Mouse (Mus musculus) urinary bladder, postnatal 0 days (tissue): ENCODE results near the gene AI593442. TPM values are rescaled to one million over a fixed set of nuclear protein-coding genes. Genes with fewer than 3 reads are reported as not detected.

Experiments
- polyA plus RNA-seq: library from polyadenylated mRNA; unstranded; fragments of >200 nt; fragmentation: Nextera tagmentation; extraction: Ambion mirVana; gene quantifications from 2 replicates; pipeline ENCODE4 v1.2.1, GENCODE M21; 2015

The AI593442 gene
- 3.4 and 4.9 TPM in 2 replicates for polyA plus RNA-seq

GRCm38 (mm10) chr9:52679362-52679947 is at the start of gene AI593442:
Gene AI593442, minus strand, starts transcription at chr9:52679780.

